Mouse (Mus musculus) cerebellum, adult 2 months (tissue): ENCODE measurements at regions not wholly inside any gene's neighbourhood (a gene's known extent, or its start where the extent isn't known, plus 50 kb on each side); places are given as distances from the start of the nearest gene placed in this dataset.

ENCODE experiments used
- CTCF ChIP-seq: fragments of 200-500 bp; IDR thresholded peaks from 2 replicates; pipeline ENCODE4 v1.5.1; 2011; ENCODE audit warnings: low read depth, mild to moderate bottlenecking, control low read depth, low read length, moderate library complexity, borderline replicate concordance; ENCODE audit not compliant: insufficient read depth
- POLR2A ChIP-seq: fragments of 200-500 bp; IDR thresholded peaks from 2 replicates; pipeline ENCODE4 v1.6.1; 2011; ENCODE audit warnings: low read length, control low read depth, borderline replicate concordance; ENCODE audit not compliant: insufficient read depth

DNA sequence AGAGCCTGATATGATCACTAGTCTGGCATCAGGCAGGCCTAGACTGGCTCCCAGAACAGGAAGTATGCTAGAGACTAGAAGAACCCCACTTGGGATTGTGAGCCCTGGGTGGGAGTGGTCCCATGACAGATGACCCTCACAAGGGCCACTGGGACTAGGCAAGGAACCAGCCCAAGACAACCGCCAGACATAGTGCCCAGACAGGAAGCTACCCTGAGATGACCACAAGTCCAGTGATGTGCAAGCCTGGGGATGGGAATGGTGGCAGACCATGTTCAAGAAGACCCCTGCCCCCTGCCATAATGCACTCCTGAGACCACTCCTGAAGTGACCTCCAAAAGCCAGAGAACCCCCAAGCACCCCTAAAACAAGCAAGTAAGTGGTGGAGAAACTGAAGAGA is 304.9 kb downstream of the Epm2a start:
- no peak for TF ChIP-seq CTCF
- TF ChIP-seq POLR2A = no peak
